Mouse (Mus musculus) thymus, adult 2 months (tissue): ENCODE data around the gene Olfr1212.

Source experiments
- CTCF ChIP-seq: fragments of 200-500 bp; IDR thresholded peaks from 2 replicates; pipeline ENCODE4 v1.5.1; 2012; ENCODE audit warnings: mild to moderate bottlenecking, control low read depth, low read length, moderate library complexity, borderline replicate concordance; ENCODE audit not compliant: control insufficient read depth, poor library complexity, insufficient read depth; ENCODE audit errors: extremely low read depth
- POLR2A ChIP-seq: fragments of 200-500 bp; IDR thresholded peaks from 2 replicates; pipeline ENCODE4 v1.6.1; 2012; ENCODE audit warnings: mild to moderate bottlenecking, low read length, control low read depth, moderate library complexity; ENCODE audit not compliant: control insufficient read depth, poor library complexity, insufficient read depth; ENCODE audit errors: extremely low read depth

GRCm38 (mm10) chr2:88915057-88915456 is 38.7 kb upstream of the Olfr1212 start, which contains the start of gene Olfr1209:
- TF ChIP-seq POLR2A (no peak), CTCF (no peak)
